Mouse (Mus musculus) neutrophil, adult 65 days (primary cell): ENCODE data around the gene Yy1. TPM values are rescaled to one million over a fixed set of nuclear protein-coding genes. Genes with fewer than 3 reads are reported as not detected.

Source experiments
- total RNA-seq: library from RNA; stranded (reverse); gene quantifications from 2 replicates; pipeline ENCODE4 v1.2.4, GENCODE M21; 2023

The Yy1 gene
- 58.4 and 60.2 TPM in 2 replicates for total RNA-seq

DNA sequence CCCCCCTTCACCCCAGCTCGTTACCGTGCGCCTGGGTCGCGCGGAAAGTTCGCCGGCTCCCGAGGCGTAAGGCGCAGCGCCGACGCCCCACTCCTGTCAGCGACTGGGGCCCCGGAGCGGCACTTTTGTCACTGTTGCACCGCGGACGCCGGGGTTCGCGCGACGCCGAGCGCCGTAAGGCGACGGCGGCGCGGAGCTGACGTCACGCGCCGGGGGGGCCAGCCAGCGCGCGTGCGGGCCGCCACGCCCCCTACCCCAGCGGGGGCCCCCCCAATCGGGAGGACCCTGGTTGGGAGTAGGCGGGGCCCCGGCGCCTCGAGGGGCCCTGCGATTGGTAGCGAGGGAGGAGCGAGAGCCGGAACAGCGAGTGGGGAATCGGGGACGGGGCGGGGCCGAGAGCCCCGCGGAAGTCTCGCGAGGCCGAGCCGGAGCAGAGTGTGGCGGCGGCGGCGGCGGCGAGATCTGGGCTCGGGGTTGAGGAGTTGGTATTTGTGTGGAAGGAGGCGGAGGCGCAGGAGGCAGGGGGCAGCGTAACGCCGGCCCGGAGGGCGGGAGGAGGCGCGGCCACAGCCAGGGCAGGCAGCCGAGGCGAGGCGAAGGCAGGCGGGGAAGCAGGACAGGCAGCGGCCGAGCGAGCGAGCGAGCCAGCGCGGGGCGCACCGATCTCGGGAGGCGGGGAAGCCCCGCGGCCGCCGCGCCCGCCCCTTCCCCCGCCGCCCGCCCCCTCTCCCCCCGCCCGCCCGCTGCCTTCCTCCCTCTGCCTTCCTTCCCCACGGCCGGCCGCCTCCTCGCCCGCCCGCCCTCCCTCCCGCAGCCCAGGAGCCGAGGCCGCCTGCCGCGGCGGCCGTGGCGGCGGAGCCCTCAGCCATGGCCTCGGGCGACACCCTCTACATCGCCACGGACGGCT, at the start of gene Yy1:
Yy1 (plus strand) TSS at position 428 of the 907 bp plus-strand sequence.

DNA sequence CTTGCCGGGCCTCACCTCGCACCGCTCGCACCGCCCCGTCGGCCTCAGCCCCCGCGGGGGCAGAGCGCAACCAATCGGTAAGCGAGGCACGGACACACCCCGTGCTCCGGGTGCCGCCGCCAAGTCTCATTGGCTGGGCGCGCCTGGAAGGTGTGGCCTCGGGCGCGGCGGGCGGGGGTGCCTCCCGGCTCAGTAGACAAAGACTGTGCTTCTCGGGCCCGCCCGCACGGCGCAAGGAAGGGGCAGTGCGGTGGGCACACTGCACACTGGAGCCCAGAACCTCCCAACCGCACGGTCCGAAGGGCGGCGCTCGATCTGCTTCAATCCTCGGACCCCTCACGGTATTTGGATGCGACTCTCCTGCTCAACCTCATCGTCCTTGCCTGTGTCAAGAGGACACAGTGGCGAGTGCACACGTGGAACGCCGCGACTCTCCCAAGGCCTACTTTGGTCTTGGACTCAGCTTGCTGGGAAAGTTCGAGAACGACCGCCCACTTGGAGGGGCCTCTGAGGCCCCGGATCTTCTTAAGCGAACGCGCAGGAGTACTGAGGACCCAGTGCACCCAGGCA, 43.2 kb downstream of the Yy1 start, which contains the start of the genes Slc25a29 and Slc25a47:
Slc25a29 (minus strand) TSS at position 44 of the 570 bp plus-strand sequence.
Slc25a47 (plus strand) TSS at position 207 of the 570 bp plus-strand sequence.

Other genes starting within 250 kb of the Yy1 start
- 27.1 and 30.6 TPM in 2 replicates for gene Evl, start 238.3 kb upstream of the Yy1 start, total RNA-seq
- not detected in 2 replicates for gene Degs2, start 90.7 kb upstream of the Yy1 start, total RNA-seq
- gene Slc25a29, start 42.9 kb downstream of the Yy1 start, total RNA-seq = 2.7 and 3.6 TPM in 2 replicates
- 0.91 and 2.1 TPM in 2 replicates for gene Slc25a47, start 43.1 kb downstream of the Yy1 start, total RNA-seq
- gene Wdr25, start 100.7 kb downstream of the Yy1 start, total RNA-seq = 4.2 and 4.8 TPM in 2 replicates
- 17.0 and 18.7 TPM in 2 replicates for gene Wars, start 101.2 kb downstream of the Yy1 start, total RNA-seq